Mouse (Mus musculus) embryonic facial prominence, embryonic 11.5 days (tissue): ENCODE results near the gene Rpl41. TPM values are rescaled to one million over a fixed set of nuclear protein-coding genes. Genes with fewer than 3 reads are reported as not detected.

Experiments used
- ATAC-seq: fragments of 200-750 bp; cut with Nextera tagmentation; replicated peaks from 2 replicates; pipeline ENCODE4 v1.8.0; 2017; ENCODE audit warnings: low read depth; ENCODE audit not compliant: insufficient number of reproducible peaks, low FRiP score, low TSS enrichment
- DNase-seq: peaks from one replicate; pipeline ENCODE4 v3.0.0-alpha.2; 2015; ENCODE audit warnings: low spot score
- H3K27ac ChIP-seq: fragments of 300-500 bp; sonication (generic); replicated peaks from 2 replicates; pipeline ENCODE4 v1.5.1; 2014; ENCODE audit warnings: mild to moderate bottlenecking, low read depth, low read length, control low read depth
- H3K27me3 ChIP-seq: fragments of 300-500 bp; sonication (generic); 2 replicates; pipeline ENCODE4 v1.6.1; 2014; ENCODE audit warnings: mild to moderate bottlenecking, low read length, moderate library complexity, mixed read lengths; ENCODE audit not compliant: control insufficient read depth, insufficient read depth
- H3K36me3 ChIP-seq: fragments of 300-500 bp; sonication (generic); replicated peaks from 2 replicates; pipeline ENCODE4 v1.6.1; 2014; ENCODE audit warnings: low read depth, mild to moderate bottlenecking, low read length, moderate library complexity, mixed read lengths; ENCODE audit not compliant: control insufficient read depth, insufficient read depth
- H3K4me1 ChIP-seq: fragments of 300-500 bp; sonication (generic); 2 replicates; pipeline ENCODE4 v1.6.1; 2014; ENCODE audit warnings: low read length, mixed read lengths; ENCODE audit not compliant: control insufficient read depth, insufficient read depth
- H3K4me2 ChIP-seq: fragments of 300-500 bp; sonication (generic); 2 replicates; pipeline ENCODE4 v1.6.1; 2014; ENCODE audit warnings: low read depth, mild to moderate bottlenecking, control low read depth, low read length, moderate library complexity
- H3K4me3 ChIP-seq: fragments of 300-500 bp; sonication (generic); 2 replicates; pipeline ENCODE4 v1.5.1; 2014; ENCODE audit warnings: low read depth, low read length, control low read depth
- H3K9ac ChIP-seq: fragments of 300-500 bp; sonication (generic); replicated peaks from 2 replicates; pipeline ENCODE4 v1.6.1; 2014; ENCODE audit warnings: mild to moderate bottlenecking, control low read depth, low read length
- H3K9me3 ChIP-seq: fragments of 300-500 bp; sonication (generic); replicated peaks from 2 replicates; pipeline ENCODE4 v1.6.1; 2016; ENCODE audit warnings: mild to moderate bottlenecking, low read length, inconsistent platforms, mixed read lengths; ENCODE audit not compliant: control insufficient read depth
- WGBS: fragments of 180-500 bp; shearing (Covaris S2); extraction: QIAGEN DNeasy Blood & Tissue Kit; methylation state at CpG from one replicate; pipeline ENCODE4 v1.1.7; 2014; 5-methylcytosine and 5-hydroxymethylcytosine counted together
- polyA plus RNA-seq: library from polyadenylated mRNA; unstranded; fragments of >200 nt; fragmentation: Nextera tagmentation; extraction: Ambion mirVana; gene quantifications from 2 replicates; pipeline ENCODE4 v1.2.1, GENCODE M21; 2014

Rpl41 gene
- polyA plus RNA-seq, 1 experiment from 2014 or later, result 3,098 TPM

DNA sequence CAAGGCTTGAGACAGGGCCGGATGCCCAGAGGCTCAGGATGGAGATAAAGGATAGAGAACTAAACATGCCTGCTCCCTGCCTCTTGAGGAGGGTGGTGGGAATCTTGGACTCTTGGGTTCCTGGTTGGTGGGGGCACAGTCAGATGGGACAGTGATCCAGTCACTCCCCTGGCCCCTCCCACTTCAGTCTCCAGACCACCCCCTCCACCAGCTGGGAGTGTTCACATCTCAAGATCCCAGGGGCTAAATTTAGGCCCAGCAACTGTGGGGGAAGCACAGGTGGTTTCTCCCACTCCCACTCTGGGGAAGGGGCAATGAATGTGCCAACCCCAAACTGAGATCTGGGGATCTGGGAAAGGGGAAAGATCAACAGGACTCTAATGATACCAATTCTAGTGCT, 39.0 kb upstream of the Rpl41 start:
- H3K27me3 ChIP-seq, result peaks cover 23% of the 10 kb centered on the region
- no peaks in the 10 kb centered on the region for H3K36me3 ChIP-seq
- peak overlapping the region; percentile 9; the same call in 1 of the 2 replicates for H3K9ac ChIP-seq
- 0 out of 2 replicates have a peak overlapping the region, but pooled peaks have one; percentile 8 for H3K27ac ChIP-seq
- DNase-seq (no peak), ATAC-seq (no peak)
- H3K4me1 ChIP-seq, result no peaks in the 10 kb centered on the region; the same call in 1 of the 2 replicates
- WGBS, result 23% methylated on average over 1 of the region's 1 CpGs
- H3K9me3 ChIP-seq, result no peaks in the 10 kb centered on the region
- peak overlapping the region; percentile 19; the same call in 1 of the 2 replicates for H3K4me2 ChIP-seq
- peak overlapping the region; percentile 2; the same call in 1 of the 2 replicates for H3K4me3 ChIP-seq

GRCm38 (mm10) chr10:128587697-128588096, 38.6 kb upstream of the Rpl41 start:
- Histone ChIP-seq H3K4me2 (peak overlapping the region; percentile 23; the same call in 1 of the 2 replicates), H3K27ac (0 out of 2 replicates have a peak overlapping the region, but pooled peaks have one; percentile 8), H3K36me3 (no peaks in the 10 kb centered on the region), H3K9me3 (no peaks in the 10 kb centered on the region), H3K4me3 (no peak overlapping the region), H3K27me3 (peaks cover 23% of the 10 kb centered on the region), H3K4me1 (no peaks in the 10 kb centered on the region; the same call in 1 of the 2 replicates), H3K9ac (peak overlapping the region; percentile 9)
- WGBS, result 30% methylated on average over 8 of the region's 8 CpGs
- no peak for ATAC-seq
- no peak for DNase-seq

DNA sequence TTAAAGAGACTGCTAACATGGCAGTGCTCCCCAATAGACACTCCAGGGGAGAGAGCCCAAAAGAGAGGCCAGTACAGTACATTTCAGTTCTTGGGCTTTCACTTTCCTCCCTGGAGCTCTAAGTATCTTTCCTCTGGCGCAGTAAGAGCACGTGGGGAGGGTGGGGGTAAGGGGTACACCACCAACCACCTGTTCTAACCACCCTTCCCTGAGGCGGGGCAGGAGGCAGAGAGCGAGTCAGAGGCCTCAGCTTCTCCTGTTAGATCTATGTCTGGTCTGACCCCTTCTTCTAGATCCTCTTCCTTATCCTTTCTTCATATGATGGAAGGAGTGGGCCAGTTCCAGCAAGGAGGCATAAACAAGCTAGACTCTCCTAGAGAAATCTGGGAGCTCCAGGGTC, 38.0 kb upstream of the Rpl41 start:
- no peaks in the 10 kb centered on the region for H3K36me3 ChIP-seq
- H3K9me3 ChIP-seq, result no peaks in the 10 kb centered on the region
- H3K4me1 ChIP-seq, result no peaks in the 10 kb centered on the region; the same call in 1 of the 2 replicates
- H3K27me3 ChIP-seq, result peaks cover 23% of the 10 kb centered on the region
- 25% methylated on average over 4 of the region's 4 CpGs for WGBS
- no peak for ATAC-seq
- no peak overlapping the region; the same call in 1 of the 2 replicates for H3K4me2 ChIP-seq
- H3K27ac ChIP-seq, result no peak overlapping the region
- no peak for DNase-seq
- H3K9ac ChIP-seq, result peak overlapping the region; percentile 3; the same call in 1 of the 2 replicates
- H3K4me3 ChIP-seq, result 0 out of 2 replicates have a peak overlapping the region, but pooled peaks have one; percentile 3

DNA sequence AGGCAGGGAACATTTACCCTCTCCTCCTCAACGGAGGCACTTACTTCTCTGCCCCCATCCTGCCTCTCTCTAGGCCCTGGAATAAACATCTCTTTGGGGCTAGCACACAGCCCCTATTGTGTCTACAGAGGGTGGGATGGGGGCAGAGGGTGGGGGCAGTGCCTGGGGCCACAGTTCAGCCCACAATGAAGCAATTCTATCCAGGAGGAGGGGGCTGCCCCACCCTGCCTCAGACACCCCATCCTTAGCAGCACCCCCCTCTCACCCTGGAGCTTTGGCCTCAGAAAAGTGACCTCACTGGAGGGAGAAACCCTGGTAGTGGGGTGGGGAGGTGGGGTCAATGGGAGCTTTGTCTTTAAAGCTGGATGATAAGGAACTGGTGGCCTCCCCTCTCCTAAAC, 37.4 kb upstream of the Rpl41 start:
- no peaks in the 10 kb centered on the region for H3K36me3 ChIP-seq
- peaks cover 23% of the 10 kb centered on the region for H3K27me3 ChIP-seq
- H3K4me2 ChIP-seq, result no peak overlapping the region
- H3K4me1 ChIP-seq, result no peaks in the 10 kb centered on the region; the same call in 1 of the 2 replicates
- H3K27ac ChIP-seq, result no peak overlapping the region
- DNase-seq, result no peak
- no peak for ATAC-seq
- H3K9me3 ChIP-seq, result no peaks in the 10 kb centered on the region
- WGBS, result 0% methylated on average over 1 of the region's 1 CpGs
- no peak overlapping the region for H3K9ac ChIP-seq
- no peak overlapping the region for H3K4me3 ChIP-seq

- H3K9me3 ChIP-seq, result no peaks in the 10 kb centered on the region
- peaks cover 21% of the 10 kb centered on the region for H3K27me3 ChIP-seq
- H3K4me1 ChIP-seq, result no peaks in the 10 kb centered on the region; the same call in 1 of the 2 replicates
- no peaks in the 10 kb centered on the region for H3K36me3 ChIP-seq
- DNase-seq, result peak; percentile 70
- WGBS, result 19% methylated on average over 4 of the region's 4 CpGs
- H3K9ac ChIP-seq, result no peak overlapping the region
- H3K4me3 ChIP-seq, result no peak overlapping the region
- no peak for ATAC-seq
- no peak overlapping the region for H3K4me2 ChIP-seq
- H3K27ac ChIP-seq, result no peak overlapping the region
These were observed 35.3 kb upstream of the Rpl41 start for GRCm38 (mm10) chr10:128584386-128584785.

- Histone ChIP-seq H3K9ac (no peak overlapping the region; the same call in 1 of the 2 replicates), H3K27ac (no peak overlapping the region), H3K9me3 (no peaks in the 10 kb centered on the region), H3K4me3 (no peak overlapping the region), H3K27me3 (peaks cover 14% of the 10 kb centered on the region), H3K4me1 (no peaks in the 10 kb centered on the region; the same call in 1 of the 2 replicates), H3K4me2 (no peak overlapping the region), H3K36me3 (no peaks in the 10 kb centered on the region)
- WGBS, result 41% methylated on average over 7 of the region's 7 CpGs
- DNase-seq (no peak), ATAC-seq (0 out of 2 replicates have a peak, but pooled peaks have one; percentile 6)
These were observed 34.5 kb upstream of the Rpl41 start for GRCm38 (mm10) chr10:128583644-128584043.

DNA sequence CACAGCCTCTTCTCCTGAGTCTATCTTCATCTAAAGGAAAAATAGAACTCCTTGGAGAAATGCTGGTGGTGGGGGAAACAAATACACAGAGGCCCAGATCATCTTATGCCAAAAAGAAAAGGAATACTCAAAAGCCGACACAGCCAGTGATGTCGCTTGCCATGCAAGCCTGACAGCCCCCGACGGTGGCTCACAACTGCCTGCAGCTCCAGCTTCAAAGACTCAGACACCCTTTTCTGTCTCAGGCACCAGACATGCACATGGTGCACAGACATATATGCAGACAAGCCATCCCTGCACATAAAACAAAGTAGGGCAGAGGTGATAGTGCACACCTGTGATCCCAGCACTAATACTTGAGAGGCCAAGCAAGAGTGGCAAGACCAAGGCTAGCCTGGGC, 30.6 kb upstream of the Rpl41 start:
- WGBS, result 81% methylated on average over 4 of the region's 4 CpGs
- no peak overlapping the region for H3K9ac ChIP-seq
- DNase-seq, result no peak
- ATAC-seq, result no peak
- H3K9me3 ChIP-seq, result no peaks in the 10 kb centered on the region
- H3K4me2 ChIP-seq, result no peak overlapping the region
- no peaks in the 10 kb centered on the region for H3K36me3 ChIP-seq
- H3K27ac ChIP-seq, result no peak overlapping the region
- H3K4me1 ChIP-seq, result no peaks in the 10 kb centered on the region; the same call in 1 of the 2 replicates
- no peak overlapping the region for H3K4me3 ChIP-seq
- no peaks in the 10 kb centered on the region for H3K27me3 ChIP-seq

DNA sequence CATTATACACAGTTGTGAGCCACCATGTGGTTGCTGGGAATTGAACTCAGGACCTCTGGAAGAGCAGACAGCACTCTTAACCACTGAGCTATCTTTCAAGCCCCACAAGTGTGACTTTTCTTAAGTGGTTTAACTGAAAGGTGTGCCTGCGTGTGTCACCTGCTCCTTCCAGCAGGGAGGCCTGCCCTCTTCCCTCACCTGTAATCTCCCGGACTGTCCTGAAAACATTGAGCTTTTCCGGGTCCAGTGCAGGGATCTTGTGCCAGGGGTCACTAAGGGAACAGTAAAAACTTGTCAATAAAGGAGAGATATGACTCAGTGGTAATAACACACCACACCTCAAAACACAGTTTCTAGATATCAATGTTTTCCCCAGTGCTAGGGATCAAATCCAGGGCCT, 30.2 kb upstream of the Rpl41 start:
- WGBS, result 79% methylated on average over 3 of the region's 3 CpGs
- Histone ChIP-seq H3K9me3 (no peaks in the 10 kb centered on the region), H3K27ac (no peak overlapping the region), H3K4me3 (no peak overlapping the region), H3K9ac (no peak overlapping the region), H3K4me2 (no peak overlapping the region), H3K27me3 (no peaks in the 10 kb centered on the region), H3K4me1 (no peaks in the 10 kb centered on the region; the same call in 1 of the 2 replicates), H3K36me3 (no peaks in the 10 kb centered on the region)
- DNase-seq, result no peak
- ATAC-seq, result no peak
